Mouse (Mus musculus): ENCODE measurements around the gene Prpsap2.
"Not testable (repeated sequence)": the region's sequence is repeated elsewhere in the genome, so short reads cannot be mapped to it uniquely, and the experiment has no call there.

Prpsap2 gene

GRCm38 (mm10) chr11:61761584-61762407 lies at the start of gene Prpsap2:
Gene Prpsap2, minus strand, starts transcription at chr11:61762088.
- DNase-seq (ENCODE audit: low read depth in 2 of 2, low spot score in 2 of 2): peak; percentile 98 to 100

GRCm38 (mm10) chr11:61809793-61810192 lies 47.9 kb upstream of the Prpsap2 start:
- no peak for DNase-seq (ENCODE audit: low read depth in 2 of 2, low spot score in 2 of 2)

GRCm38 (mm10) chr11:61808551-61809117 lies 46.7 kb upstream of the Prpsap2 start:
- no peak for DNase-seq (ENCODE audit: low read depth in 2 of 2, low spot score in 2 of 2)

- DNase-seq (ENCODE audit: low read depth in 2 of 2, low spot score in 2 of 2): no peak
Measured at GRCm38 (mm10) chr11:61793441-61793840, 31.6 kb upstream of the Prpsap2 start.

GRCm38 (mm10) chr11:61788550-61788949 lies 26.7 kb upstream of the Prpsap2 start:
- no peak for DNase-seq (ENCODE audit: low read depth in 2 of 2, low spot score in 2 of 2)

- not testable (repeated sequence) for DNase-seq (ENCODE audit: low read depth in 2 of 2, low spot score in 2 of 2)
Measured at GRCm38 (mm10) chr11:61782526-61782925, 20.6 kb upstream of the Prpsap2 start.

GRCm38 (mm10) chr11:61774551-61775149 lies 12.8 kb upstream of the Prpsap2 start:
- no peak for DNase-seq (ENCODE audit: low read depth in 2 of 2, low spot score in 2 of 2)

GRCm38 (mm10) chr11:61760518-61760917 lies 1.4 kb downstream of the Prpsap2 start:
- DNase-seq (ENCODE audit: low read depth in 2 of 2, low spot score in 2 of 2): peak; percentile 8 to 29

- DNase-seq (ENCODE audit: low read depth in 2 of 2, low spot score in 2 of 2): no peak
Measured at GRCm38 (mm10) chr11:61757151-61757550, 4.7 kb downstream of the Prpsap2 start.

- no peak for DNase-seq (ENCODE audit: low read depth in 2 of 2, low spot score in 2 of 2)
Measured at GRCm38 (mm10) chr11:61751612-61752011, 10.3 kb downstream of the Prpsap2 start.

- DNase-seq (ENCODE audit: low read depth in 2 of 2, low spot score in 2 of 2): no peak
Measured at GRCm38 (mm10) chr11:61747161-61747560, 14.7 kb downstream of the Prpsap2 start.

GRCm38 (mm10) chr11:61745781-61746180 lies 16.1 kb downstream of the Prpsap2 start:
- DNase-seq (ENCODE audit: low read depth in 2 of 2, low spot score in 2 of 2): no peak

- no peak for DNase-seq (ENCODE audit: low read depth in 2 of 2, low spot score in 2 of 2)
Measured at GRCm38 (mm10) chr11:61744460-61744859, 17.4 kb downstream of the Prpsap2 start.

GRCm38 (mm10) chr11:61743768-61744167 lies 18.1 kb downstream of the Prpsap2 start:
- no peak for DNase-seq (ENCODE audit: low read depth in 2 of 2, low spot score in 2 of 2)

- no peak for DNase-seq (ENCODE audit: low read depth in 2 of 2, low spot score in 2 of 2)
Measured at GRCm38 (mm10) chr11:61740500-61740899, 21.4 kb downstream of the Prpsap2 start.

- no peak for DNase-seq (ENCODE audit: low read depth in 2 of 2, low spot score in 2 of 2)
Measured at GRCm38 (mm10) chr11:61737290-61737689, 24.6 kb downstream of the Prpsap2 start.

GRCm38 (mm10) chr11:61732672-61733071 lies 29.2 kb downstream of the Prpsap2 start:
- no peak for DNase-seq (ENCODE audit: low read depth in 2 of 2, low spot score in 2 of 2)

- DNase-seq (ENCODE audit: low read depth in 2 of 2, low spot score in 2 of 2): no peak
Measured at GRCm38 (mm10) chr11:61728037-61728436, 33.9 kb downstream of the Prpsap2 start.

GRCm38 (mm10) chr11:61722077-61722476 lies 39.8 kb downstream of the Prpsap2 start:
- DNase-seq (ENCODE audit: low read depth in 2 of 2, low spot score in 2 of 2): no peak

GRCm38 (mm10) chr11:61720636-61721035 lies 41.3 kb downstream of the Prpsap2 start, which contains the start of gene Slc5a10:
Gene Slc5a10, minus strand, starts transcription at chr11:61720826.
- DNase-seq (ENCODE audit: low read depth in 2 of 2, low spot score in 2 of 2): no peak

- no peak for DNase-seq (ENCODE audit: low read depth in 2 of 2, low spot score in 2 of 2)
Measured at GRCm38 (mm10) chr11:61719826-61720225, 42.1 kb downstream of the Prpsap2 start.

- DNase-seq (ENCODE audit: low read depth in 2 of 2, low spot score in 2 of 2): no peak
Measured at GRCm38 (mm10) chr11:61719387-61719786, 42.5 kb downstream of the Prpsap2 start.

Measured in CD8-positive naive resting alpha-beta T cell, adult 2 months (primary cell).